Mouse (Mus musculus): ENCODE data around the gene Tenm4. TPM values are rescaled to one million over a fixed set of nuclear protein-coding genes. Genes with fewer than 3 reads are reported as not detected.

The Tenm4 gene
- total RNA-seq, 2 experiments from 2014 or later: 104 to 114 TPM

- DNase-seq (ENCODE audit: extremely low spot score in 1 of 2, low spot score in 2 of 2): no peak
- intact Hi-C loops (cut with DNase I): no loop called here
Measured at GRCm38 (mm10) chr7:96855867-96856406, 684.9 kb downstream of the Tenm4 start.

- DNase-seq (ENCODE audit: extremely low spot score in 1 of 2, low spot score in 2 of 2): no peak
- intact Hi-C loops (cut with DNase I): no loop called here
Measured at GRCm38 (mm10) chr7:96856518-96856917, 685.5 kb downstream of the Tenm4 start.

- intact Hi-C loops (cut with DNase I): no loop called here
- DNase-seq (ENCODE audit: extremely low spot score in 1 of 2, low spot score in 2 of 2): no peak
Measured at GRCm38 (mm10) chr7:96859077-96859476, 688.0 kb downstream of the Tenm4 start.

DNA sequence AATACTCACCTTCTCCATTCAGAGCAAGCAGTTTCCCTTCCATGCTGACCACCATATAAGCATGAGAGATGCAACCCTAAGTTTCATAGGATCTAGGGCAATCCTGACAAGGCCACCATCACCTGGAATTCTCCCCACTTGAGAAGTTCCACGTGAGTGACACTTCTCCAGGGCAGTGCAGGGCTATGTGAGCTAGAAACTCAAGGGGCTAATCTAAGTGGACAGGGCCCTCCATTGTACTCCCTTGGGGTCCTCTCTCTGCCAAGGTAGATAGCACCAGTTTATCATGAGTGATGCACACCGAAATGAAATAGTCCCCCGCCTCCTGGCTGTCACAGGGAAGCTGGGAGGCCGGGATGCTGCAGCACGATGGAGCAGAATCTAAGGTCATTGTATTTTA, 688.6 kb downstream of the Tenm4 start:
- intact Hi-C loops (cut with DNase I): no loop called here
- no peak for DNase-seq (ENCODE audit: extremely low spot score in 1 of 2, low spot score in 2 of 2)

GRCm38 (mm10) chr7:96860650-96861049, 689.6 kb downstream of the Tenm4 start:
- intact Hi-C loops (cut with DNase I): no loop called here

GRCm38 (mm10) chr7:96864894-96865722, 694.1 kb downstream of the Tenm4 start:
- DNase-seq (ENCODE audit: extremely low spot score in 1 of 2, low spot score in 2 of 2): no peak
- intact Hi-C loops (cut with DNase I): no loop called here

More at GRCm38 (mm10) chr7:96860650-96861049, 689.6 kb downstream of the Tenm4 start:
- no peak for DNase-seq (ENCODE audit: extremely low spot score in 1 of 2, low spot score in 2 of 2)

- intact Hi-C loops (cut with DNase I): no loop called here
- peak; percentile 48 to 68 for DNase-seq (ENCODE audit: extremely low spot score in 1 of 2, low spot score in 2 of 2)
Measured at GRCm38 (mm10) chr7:96869079-96869810, 698.2 kb downstream of the Tenm4 start.

DNA sequence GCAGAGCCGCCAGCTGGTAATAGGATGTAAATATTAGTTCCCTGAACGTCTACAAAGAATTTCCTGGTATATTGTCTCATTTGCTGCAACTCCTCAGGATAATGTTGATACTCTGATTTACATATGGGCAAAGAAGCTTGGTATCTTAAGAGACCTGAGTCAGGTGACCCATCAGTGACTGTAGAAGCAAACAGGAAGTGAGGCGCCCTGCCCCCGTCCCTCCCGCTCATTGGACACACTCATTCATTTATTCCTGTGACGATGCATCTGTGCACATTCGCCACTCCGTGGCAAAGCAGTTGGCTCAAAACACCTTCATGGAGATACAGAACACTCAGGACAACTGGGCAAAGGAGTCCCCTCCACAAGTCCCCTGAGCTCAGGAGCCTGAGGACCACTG, 699.4 kb downstream of the Tenm4 start:
- intact Hi-C loops (cut with DNase I): no loop called here

GRCm38 (mm10) chr7:96871031-96871430, 700.0 kb downstream of the Tenm4 start:
- intact Hi-C loops (cut with DNase I): no loop called here
- DNase-seq (ENCODE audit: extremely low spot score in 1 of 2, low spot score in 2 of 2): no peak

More for the DNA sequence above, 699.4 kb downstream of the Tenm4 start:
- DNase-seq (ENCODE audit: extremely low spot score in 1 of 2, low spot score in 2 of 2): no peak

DNA sequence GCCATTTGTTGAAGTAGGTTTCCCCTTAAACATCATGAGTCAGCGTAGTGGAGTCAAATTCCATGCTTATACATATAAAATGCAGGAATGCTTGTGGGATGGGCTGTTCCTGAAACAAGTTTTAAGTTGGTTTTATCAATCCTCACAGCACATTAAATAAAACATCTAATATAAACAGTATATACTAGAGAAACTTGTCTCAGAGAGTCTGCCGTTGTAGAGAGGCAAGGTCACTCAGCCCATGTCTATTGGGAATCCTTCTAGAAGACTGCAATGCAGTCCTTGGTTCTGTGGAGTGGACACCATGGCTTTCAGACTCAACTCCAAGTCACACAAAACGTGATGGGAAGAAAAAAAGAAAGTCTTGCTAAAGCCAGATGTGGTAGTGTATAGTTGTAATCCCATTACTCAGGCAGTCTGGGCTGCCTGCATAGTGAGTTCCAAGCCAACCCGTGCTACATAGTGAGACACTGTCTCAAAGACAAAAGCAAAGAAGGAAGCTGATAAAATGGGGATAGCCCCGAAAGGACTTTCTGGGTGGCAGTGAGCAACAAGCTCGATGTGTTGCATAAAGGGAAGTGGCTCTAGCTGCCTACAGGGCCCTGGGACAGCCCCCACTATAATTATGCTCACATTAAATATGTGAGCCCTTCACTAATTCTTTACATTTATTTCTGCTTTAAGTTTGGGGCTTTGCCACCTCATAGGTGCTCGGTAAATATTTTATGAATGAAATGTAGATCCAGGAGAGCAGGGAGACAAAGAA, 707.6 kb downstream of the Tenm4 start:
- DNase-seq (ENCODE audit: extremely low spot score in 1 of 2, low spot score in 2 of 2): no peak
- intact Hi-C loops (cut with DNase I): no loop called here

DNA sequence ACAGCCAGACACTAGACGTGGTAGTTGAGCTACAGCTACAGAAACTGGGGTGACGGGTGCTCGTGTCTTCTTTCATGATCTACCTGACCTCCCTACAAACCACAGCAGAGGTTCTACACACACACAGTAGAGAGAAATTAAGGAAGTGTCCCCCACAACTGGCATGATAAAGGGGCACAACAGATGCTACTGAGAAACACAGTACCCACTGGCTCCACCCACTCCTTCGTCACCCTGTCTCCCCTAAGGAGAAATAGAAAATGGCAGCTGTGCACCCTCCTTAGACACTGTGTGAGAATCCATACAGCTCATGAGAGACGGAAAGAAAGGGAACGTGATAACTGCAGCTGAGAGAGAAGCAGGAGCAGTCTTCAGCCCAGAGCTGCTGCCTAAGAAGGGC, 708.5 kb downstream of the Tenm4 start:
- intact Hi-C loops (cut with DNase I): no loop called here
- DNase-seq (ENCODE audit: extremely low spot score in 1 of 2, low spot score in 2 of 2): no peak

GRCm38 (mm10) chr7:96880221-96880944, 709.3 kb downstream of the Tenm4 start:
- no peak for DNase-seq (ENCODE audit: extremely low spot score in 1 of 2, low spot score in 2 of 2)

DNA sequence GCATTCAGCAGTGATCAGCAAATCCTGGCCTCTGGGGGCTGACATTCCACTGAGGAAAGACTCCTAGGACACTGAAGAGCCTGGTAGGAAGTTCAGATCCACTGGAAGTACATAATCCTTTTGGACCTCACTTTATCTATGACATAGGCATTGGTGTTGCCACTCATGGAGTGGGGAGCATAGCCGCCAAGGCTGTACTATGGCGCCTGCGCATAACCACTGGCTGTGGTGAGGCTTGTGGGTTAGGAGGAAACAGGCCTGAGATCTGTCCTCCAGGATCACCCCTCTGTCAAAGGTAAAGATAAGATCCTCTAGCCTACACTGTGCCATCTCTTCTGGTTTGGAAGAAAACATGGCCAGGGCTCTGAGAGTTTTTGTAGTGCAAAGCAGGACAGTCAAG, 712.3 kb downstream of the Tenm4 start:
- DNase-seq (ENCODE audit: extremely low spot score in 1 of 2, low spot score in 2 of 2): no peak
- intact Hi-C loops (cut with DNase I): no loop called here

More at GRCm38 (mm10) chr7:96880221-96880944, 709.3 kb downstream of the Tenm4 start:
- intact Hi-C loops (cut with DNase I): no loop called here

DNA sequence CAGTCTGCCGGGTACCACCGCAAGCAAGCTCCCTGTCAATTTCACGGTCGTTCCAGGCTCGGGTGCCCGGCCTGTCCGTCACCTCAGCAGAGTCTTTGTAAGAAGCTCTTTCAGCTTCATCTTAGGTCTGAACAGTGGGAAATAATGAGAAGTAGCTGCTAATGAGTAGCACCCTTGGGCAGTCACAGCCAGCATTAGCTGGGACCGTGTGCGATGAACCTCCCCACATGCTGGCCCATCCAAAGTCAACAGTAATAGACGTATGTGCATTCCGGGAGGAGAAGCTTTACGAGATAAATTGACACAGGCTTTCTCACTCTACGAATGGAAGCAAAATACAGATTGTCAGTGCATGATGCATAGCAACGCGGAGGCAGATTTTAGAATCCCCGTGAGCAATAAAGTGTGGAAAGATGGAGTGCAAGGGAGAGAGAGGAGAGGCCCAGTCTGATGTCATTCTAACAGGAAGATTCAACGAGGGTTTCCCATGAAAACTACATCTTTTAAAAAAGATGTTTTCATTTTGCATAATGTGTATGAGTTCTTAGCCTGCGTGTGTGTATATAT, 716.1 kb downstream of the Tenm4 start:
- intact Hi-C loops (cut with DNase I): no loop called here
- DNase-seq (ENCODE audit: extremely low spot score in 1 of 2, low spot score in 2 of 2): no peak

GRCm38 (mm10) chr7:96889061-96890034, 718.3 kb downstream of the Tenm4 start:
- DNase-seq (ENCODE audit: extremely low spot score in 1 of 2, low spot score in 2 of 2): no peak
- intact Hi-C loops (cut with DNase I): no loop called here

GRCm38 (mm10) chr7:96890035-96890621, 719.1 kb downstream of the Tenm4 start:
- intact Hi-C loops (cut with DNase I): no loop called here
- no peak for DNase-seq (ENCODE audit: extremely low spot score in 1 of 2, low spot score in 2 of 2)

- intact Hi-C loops (cut with DNase I): no loop called here
- DNase-seq (ENCODE audit: extremely low spot score in 1 of 2, low spot score in 2 of 2): no peak
Measured at GRCm38 (mm10) chr7:96890987-96891386, 719.9 kb downstream of the Tenm4 start.
